Mouse (Mus musculus) T-helper 1 cell (primary cell): ENCODE measurements around the gene Car4.

Experiments
- in situ Hi-C: fragments of 300-600 bp; cut with MboI, MseI; formaldehyde crosslinking; loops from one replicate; pipeline ENCODE4 v1.15.1; 2025; ENCODE audit warnings: high pct_unique_total_duplicates

The Car4 gene

GRCm38 (mm10) chr11:85003566-85003965 is 46.0 kb downstream of the Car4 start:
- in situ Hi-C loops = no loop called here

- in situ Hi-C loops = no loop called here
Measured at GRCm38 (mm10) chr11:85013121-85013520, 55.5 kb downstream of the Car4 start.
